Mouse (Mus musculus) T-helper 1 cell (primary cell): ENCODE results near the gene Cspg4.

ENCODE experiments used
- in situ Hi-C: fragments of 300-600 bp; cut with MboI, MseI; formaldehyde crosslinking; loops from one replicate; pipeline ENCODE4 v1.15.1; 2025; ENCODE audit warnings: high pct_unique_total_duplicates

The Cspg4 gene

GRCm38 (mm10) chr9:56864832-56865231 lies at the start of gene Cspg4:
Gene Cspg4, plus strand, starts transcription at chr9:56865033.
- in situ Hi-C loops, result no loop called here

- in situ Hi-C loops, result no loop called here
Measured at GRCm38 (mm10) chr9:56824900-56825299, 39.9 kb upstream of the Cspg4 start.

- in situ Hi-C loops, result no loop called here
Measured at GRCm38 (mm10) chr9:56825476-56826213, 39.2 kb upstream of the Cspg4 start.

GRCm38 (mm10) chr9:56828146-56828545 lies 36.7 kb upstream of the Cspg4 start:
- in situ Hi-C loops, result no loop called here

GRCm38 (mm10) chr9:56828841-56829240 lies 36.0 kb upstream of the Cspg4 start:
- in situ Hi-C loops, result no loop called here

- in situ Hi-C loops, result no loop called here
Measured at GRCm38 (mm10) chr9:56830162-56830561, 34.7 kb upstream of the Cspg4 start.

- in situ Hi-C loops, result no loop called here
Measured at GRCm38 (mm10) chr9:56831904-56832303, 32.9 kb upstream of the Cspg4 start.

- in situ Hi-C loops, result no loop called here
Measured at GRCm38 (mm10) chr9:56832900-56833299, 31.9 kb upstream of the Cspg4 start.

GRCm38 (mm10) chr9:56835152-56835551 lies 29.7 kb upstream of the Cspg4 start:
- in situ Hi-C loops, result no loop called here

- in situ Hi-C loops, result no loop called here
Measured at GRCm38 (mm10) chr9:56840721-56841120, 24.1 kb upstream of the Cspg4 start.

GRCm38 (mm10) chr9:56841864-56842263 lies 23.0 kb upstream of the Cspg4 start:
- in situ Hi-C loops, result no loop called here

- in situ Hi-C loops, result no loop called here
Measured at GRCm38 (mm10) chr9:56842303-56842719, 22.5 kb upstream of the Cspg4 start.

- in situ Hi-C loops, result no loop called here
Measured at GRCm38 (mm10) chr9:56843679-56844188, 21.1 kb upstream of the Cspg4 start.

- in situ Hi-C loops, result no loop called here
Measured at GRCm38 (mm10) chr9:56844644-56845043, 20.2 kb upstream of the Cspg4 start.

GRCm38 (mm10) chr9:56847523-56847922 lies 17.3 kb upstream of the Cspg4 start:
- in situ Hi-C loops, result no loop called here

GRCm38 (mm10) chr9:56850128-56850904 lies 14.5 kb upstream of the Cspg4 start:
- in situ Hi-C loops, result no loop called here

GRCm38 (mm10) chr9:56850905-56851252 lies 14.0 kb upstream of the Cspg4 start:
- in situ Hi-C loops, result no loop called here

- in situ Hi-C loops, result no loop called here
Measured at GRCm38 (mm10) chr9:56851778-56852177, 13.1 kb upstream of the Cspg4 start.

GRCm38 (mm10) chr9:56857463-56857862 lies 7.4 kb upstream of the Cspg4 start:
- in situ Hi-C loops, result no loop called here

GRCm38 (mm10) chr9:56860035-56860434 lies 4.8 kb upstream of the Cspg4 start:
- in situ Hi-C loops, result no loop called here

- in situ Hi-C loops, result no loop called here
Measured at GRCm38 (mm10) chr9:56860486-56861269, 4.2 kb upstream of the Cspg4 start.

GRCm38 (mm10) chr9:56862863-56863262 lies 2.0 kb upstream of the Cspg4 start:
- in situ Hi-C loops, result no loop called here
